Mouse (Mus musculus): Measurements from ENCODE around the gene Ccr6. TPM values are rescaled to one million over a fixed set of nuclear protein-coding genes. Genes with fewer than 3 reads are reported as not detected.

Ccr6 gene
- 0.14 TPM in 1 of 2 replicates, not detected in the other for polyA plus RNA-seq (2012; rRNA removed)

DNA sequence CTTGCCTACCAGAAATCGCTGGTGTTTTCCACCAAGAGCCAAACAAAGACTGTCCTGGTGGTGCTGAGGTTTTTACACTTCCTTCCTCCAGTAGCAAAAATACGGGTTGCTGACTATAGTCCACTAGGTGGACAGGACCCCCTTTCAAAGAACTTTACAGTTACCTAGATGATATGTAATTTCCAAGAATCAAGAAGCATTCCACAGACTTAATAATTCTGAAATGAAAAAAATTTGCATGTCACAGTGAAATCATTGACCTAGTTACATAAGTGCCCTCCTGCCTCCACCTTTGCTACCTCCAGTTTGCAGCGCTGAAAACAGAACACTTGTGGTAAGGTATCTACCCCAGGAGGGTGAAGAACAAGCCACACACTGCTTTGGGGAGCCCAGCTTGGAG is at the start of gene Ccr6:
Ccr6 (plus strand) TSS at position 301 of the 400 bp plus-strand sequence.

GRCm38 (mm10) chr17:8282821-8283525 is 47.1 kb downstream of the Ccr6 start, which contains the start of gene Mpc1:
Gene Mpc1 (plus strand): TSS chr17:8282904.

Other genes starting within 250 kb of the Ccr6 start
- 0.17 and 0.59 TPM in 2 replicates for gene Gm49673, start 88.3 kb upstream of the Ccr6 start, polyA plus RNA-seq (2012; rRNA removed)
- gene Rnaset2a, start 87.9 kb upstream of the Ccr6 start, polyA plus RNA-seq (2012; rRNA removed) = 16.5 and 18.5 TPM in 2 replicates
- gene Fgfr1op, start 70.5 kb upstream of the Ccr6 start, polyA plus RNA-seq (2012; rRNA removed) = 15.2 and 15.8 TPM in 2 replicates
- 132 and 149 TPM in 2 replicates for gene Mpc1, start 46.9 kb downstream of the Ccr6 start, polyA plus RNA-seq (2012; rRNA removed)
- gene Sft2d1, start 75.1 kb downstream of the Ccr6 start, polyA plus RNA-seq (2012; rRNA removed) = 163 and 174 TPM in 2 replicates
- gene Prr18, start 101.4 kb downstream of the Ccr6 start, polyA plus RNA-seq (2012; rRNA removed) = 19.2 and 20.3 TPM in 2 replicates
- 1.00 and 1.2 TPM in 2 replicates for gene T2, start 119.9 kb downstream of the Ccr6 start, polyA plus RNA-seq (2012; rRNA removed)
- gene T, start 198.4 kb downstream of the Ccr6 start, polyA plus RNA-seq (2012; rRNA removed) = 1.7 and 2.2 TPM in 2 replicates